Mouse (Mus musculus) heart, adult 2 months (tissue): ENCODE results near the gene Ccdc167.

Experiments
- CTCF ChIP-seq: fragments of 200-600 bp; IDR thresholded peaks from 2 replicates; pipeline ENCODE4 v1.8.1; 2022; ENCODE audit warnings: antibody characterized with exemption, mild to moderate bottlenecking, moderate library complexity
- EP300 ChIP-seq: fragments of 200-500 bp; IDR thresholded peaks from 2 replicates; pipeline ENCODE4 v1.6.1; 2011; ENCODE audit warnings: low read depth, low read length, control low read depth; ENCODE audit not compliant: insufficient read depth

DNA sequence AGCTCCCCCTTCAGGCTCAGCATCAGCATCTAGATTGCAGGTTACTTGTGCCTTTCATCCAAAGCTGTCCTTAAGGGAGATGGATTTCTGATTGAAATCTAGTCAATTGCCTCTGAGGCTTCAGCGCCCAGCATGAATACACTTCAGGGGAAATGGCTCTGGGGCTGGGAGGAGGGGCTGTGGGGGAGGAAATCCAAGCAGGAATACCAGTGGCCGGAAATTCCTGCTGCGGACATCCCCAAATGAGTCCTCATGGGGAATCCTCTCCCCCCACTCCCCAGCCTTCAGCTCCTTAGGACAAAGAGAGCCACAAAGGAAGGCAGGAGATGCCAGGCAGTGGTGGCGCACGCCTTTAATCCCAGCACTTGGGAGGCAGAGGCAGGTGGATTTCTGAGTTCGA lies 30.6 kb upstream of the Ccdc167 start:
- no peak for TF ChIP-seq EP300
- no peak for TF ChIP-seq CTCF
